Mouse (Mus musculus) lung, embryonic 16.5 days (tissue): ENCODE data around the gene Pnmt. TPM values are rescaled to one million over a fixed set of nuclear protein-coding genes. Genes with fewer than 3 reads are reported as not detected.

ENCODE experiments used
- ATAC-seq: fragments of 200-750 bp; cut with Nextera tagmentation; 2 replicates; pipeline ENCODE4 v1.8.0; 2017; ENCODE audit warnings: low read depth, mild to moderate bottlenecking, moderate library complexity
- H3K27ac ChIP-seq: fragments of 300-500 bp; sonication (generic); 2 replicates; pipeline ENCODE4 v1.5.1; 2014; ENCODE audit warnings: mild to moderate bottlenecking, control low read depth, low read length
- H3K27me3 ChIP-seq: fragments of 300-500 bp; sonication (generic); 2 replicates; pipeline ENCODE4 v1.6.1; 2014; ENCODE audit warnings: low read depth, low read length, mixed read lengths; ENCODE audit not compliant: control insufficient read depth, insufficient read depth
- H3K36me3 ChIP-seq: fragments of 300-500 bp; sonication (generic); 2 replicates; pipeline ENCODE4 v1.6.1; 2014; ENCODE audit warnings: low read length; ENCODE audit not compliant: control insufficient read depth, insufficient read depth
- H3K4me1 ChIP-seq: fragments of 300-500 bp; sonication (generic); replicated peaks from 2 replicates; pipeline ENCODE4 v1.6.1; 2014; ENCODE audit warnings: low read length, mixed read lengths; ENCODE audit not compliant: control insufficient read depth, insufficient read depth
- H3K4me2 ChIP-seq: fragments of 300-500 bp; sonication (generic); 2 replicates; pipeline ENCODE4 v1.6.1; 2014; ENCODE audit warnings: low read depth, low read length, control low read depth
- H3K4me3 ChIP-seq: fragments of 300-500 bp; sonication (generic); 2 replicates; pipeline ENCODE4 v1.5.1; 2014; ENCODE audit warnings: mild to moderate bottlenecking, low read length, control low read depth
- H3K9ac ChIP-seq: fragments of 300-500 bp; sonication (generic); 2 replicates; pipeline ENCODE4 v1.6.1; 2014; ENCODE audit warnings: low read length, control low read depth
- H3K9me3 ChIP-seq: fragments of 300-500 bp; sonication (generic); 2 replicates; pipeline ENCODE4 v1.6.1; 2016; ENCODE audit warnings: low read length; ENCODE audit not compliant: control insufficient read depth
- WGBS: fragments of 180-500 bp; shearing (Covaris S2); extraction: QIAGEN DNeasy Blood & Tissue Kit; methylation state at CpG from one replicate; pipeline ENCODE4 v1.1.7; 2014; 5-methylcytosine and 5-hydroxymethylcytosine counted together
- polyA plus RNA-seq: library from polyadenylated mRNA; unstranded; fragments of >200 nt; fragmentation: Nextera tagmentation; extraction: Ambion mirVana; gene quantifications from 2 replicates; pipeline ENCODE4 v1.2.1, GENCODE M21; 2015

Gene Pnmt
- polyA plus RNA-seq, 1 experiment from 2014 or later, result 0.13 TPM

DNA sequence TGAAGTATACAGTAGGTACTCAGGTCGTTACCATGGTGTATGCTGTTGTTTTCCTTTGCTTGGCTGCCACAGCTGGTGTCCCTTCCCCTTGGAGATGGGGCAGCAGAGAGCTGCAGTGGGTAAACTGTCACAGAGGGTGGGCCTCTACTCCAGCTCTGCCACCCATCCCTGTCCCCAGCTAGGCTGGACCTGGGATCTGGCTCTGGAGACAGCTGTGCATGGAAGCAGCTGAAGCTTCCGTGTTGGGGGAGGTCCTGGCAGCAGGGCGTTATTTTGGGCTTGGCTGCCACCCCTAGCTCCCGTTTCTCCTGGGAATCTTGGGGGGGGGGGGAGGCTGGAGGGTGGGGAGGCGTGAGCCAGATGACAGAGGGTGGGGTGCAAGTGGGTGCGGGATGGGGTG lies 32.0 kb downstream of the Pnmt start:
- ATAC-seq, result no peak
- Histone ChIP-seq H3K9me3 (no peaks in the 10 kb centered on the region), H3K36me3 (peaks cover 7% of the 10 kb centered on the region), H3K4me3 (no peak overlapping the region), H3K27ac (peak overlapping the region; percentile 6; the same call in 1 of the 2 replicates), H3K27me3 (no peaks in the 10 kb centered on the region), H3K9ac (no peak overlapping the region; the same call in 1 of the 2 replicates), H3K4me2 (no peak overlapping the region), H3K4me1 (peaks cover 28% of the 10 kb centered on the region)
- WGBS, result 42% methylated on average over 6 of the region's 6 CpGs

- no peaks in the 10 kb centered on the region for H3K9me3 ChIP-seq
- H3K4me3 ChIP-seq, result no peak overlapping the region
- H3K27ac ChIP-seq, result peak overlapping the region; percentile 52
- H3K4me2 ChIP-seq, result no peak overlapping the region
- H3K9ac ChIP-seq, result peak overlapping the region; percentile 13; the same call in 1 of the 2 replicates
- peak; percentile 49 for ATAC-seq
- no peaks in the 10 kb centered on the region for H3K27me3 ChIP-seq
- peaks cover 7% of the 10 kb centered on the region for H3K36me3 ChIP-seq
- peaks cover 21% of the 10 kb centered on the region for H3K4me1 ChIP-seq
- WGBS, result 66% methylated on average over 10 of the region's 10 CpGs
Observed at GRCm38 (mm10) chr11:98418939-98419547, 32.8 kb downstream of the Pnmt start.

DNA sequence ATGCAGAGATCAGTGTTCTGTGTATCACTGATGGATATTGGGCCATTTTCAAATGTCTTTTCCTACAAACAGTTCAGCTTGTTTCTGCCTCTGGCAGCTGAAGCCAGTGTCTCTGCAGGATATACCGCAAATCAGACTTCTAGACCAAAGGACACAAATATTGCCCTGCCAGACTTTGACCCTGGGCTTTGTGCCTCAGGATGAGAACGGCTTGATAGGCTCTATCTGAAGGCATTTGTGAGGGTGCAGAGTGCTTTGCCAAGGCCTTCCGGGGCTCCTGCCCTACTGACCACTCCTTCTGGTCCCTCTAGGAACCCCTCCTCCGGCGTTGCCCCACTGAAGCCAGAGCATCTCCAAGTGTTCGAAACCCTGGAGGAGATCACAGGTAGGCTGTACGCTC lies 40.3 kb downstream of the Pnmt start:
- no peak overlapping the region for H3K27ac ChIP-seq
- no peak overlapping the region for H3K4me3 ChIP-seq
- ATAC-seq, result no peak
- peaks cover 47% of the 10 kb centered on the region for H3K36me3 ChIP-seq
- H3K9me3 ChIP-seq, result no peaks in the 10 kb centered on the region
- no peak overlapping the region for H3K9ac ChIP-seq
- no peaks in the 10 kb centered on the region for H3K27me3 ChIP-seq
- WGBS, result 93% methylated on average over 7 of the region's 7 CpGs
- no peaks in the 10 kb centered on the region for H3K4me1 ChIP-seq
- no peak overlapping the region for H3K4me2 ChIP-seq

- no peaks in the 10 kb centered on the region for H3K9me3 ChIP-seq
- H3K27me3 ChIP-seq, result no peaks in the 10 kb centered on the region
- WGBS, result 79% methylated on average over 5 of the region's 5 CpGs
- no peak for ATAC-seq
- no peaks in the 10 kb centered on the region for H3K4me1 ChIP-seq
- H3K27ac ChIP-seq, result no peak overlapping the region
- H3K4me2 ChIP-seq, result no peak overlapping the region
- no peak overlapping the region for H3K9ac ChIP-seq
- H3K36me3 ChIP-seq, result peaks cover 53% of the 10 kb centered on the region
- H3K4me3 ChIP-seq, result no peak overlapping the region
Observed at GRCm38 (mm10) chr11:98428436-98428835, 42.2 kb downstream of the Pnmt start.

DNA sequence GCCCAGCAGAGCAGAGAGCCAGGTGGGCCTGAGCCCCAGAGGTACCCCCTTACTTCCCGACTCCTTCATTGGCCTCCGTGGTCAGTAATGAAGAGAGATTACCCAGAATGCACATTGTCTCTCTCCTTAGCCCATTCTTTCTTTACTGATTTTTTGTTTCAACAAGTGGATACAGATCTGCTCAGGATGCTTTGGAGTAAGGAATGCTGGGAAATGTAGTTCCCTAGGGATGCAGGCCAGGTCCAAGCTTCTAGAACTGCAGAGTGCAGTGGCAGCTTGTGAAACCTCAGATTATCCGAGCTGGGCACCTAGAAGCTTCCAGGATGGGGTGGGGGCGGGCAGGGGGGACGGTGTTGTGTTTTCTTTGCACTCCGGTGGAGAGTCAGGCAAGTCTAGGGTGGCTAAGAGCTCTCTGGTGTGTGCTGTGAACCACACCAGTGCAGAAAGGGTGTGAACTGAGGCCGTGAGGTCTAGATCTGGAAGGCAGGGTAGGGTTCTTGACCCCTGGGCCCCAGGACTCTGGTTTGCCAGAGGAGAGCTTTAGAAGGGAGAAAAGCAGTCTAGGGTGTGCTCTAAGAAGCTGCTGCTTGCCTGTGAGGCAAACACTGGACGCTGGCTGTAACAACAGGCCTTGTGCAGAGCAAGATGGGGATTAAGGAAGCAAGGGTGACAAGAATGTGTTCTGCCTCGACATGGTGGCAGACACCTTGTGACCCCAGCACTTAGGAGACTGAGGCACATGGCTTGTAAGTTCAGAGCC lies 45.7 kb downstream of the Pnmt start:
- no peak for ATAC-seq
- no peaks in the 10 kb centered on the region for H3K27me3 ChIP-seq
- H3K9ac ChIP-seq, result no peak overlapping the region
- no peaks in the 10 kb centered on the region for H3K4me1 ChIP-seq
- no peak overlapping the region for H3K4me2 ChIP-seq
- WGBS, result 75% methylated on average over 9 of the region's 9 CpGs
- H3K27ac ChIP-seq, result no peak overlapping the region
- H3K4me3 ChIP-seq, result no peak overlapping the region
- no peaks in the 10 kb centered on the region for H3K9me3 ChIP-seq
- peaks cover 61% of the 10 kb centered on the region for H3K36me3 ChIP-seq

- no peak overlapping the region for H3K9ac ChIP-seq
- H3K4me2 ChIP-seq, result no peak overlapping the region
- H3K4me1 ChIP-seq, result peaks cover 8% of the 10 kb centered on the region
- 86% methylated on average over 9 of the region's 9 CpGs for WGBS
- H3K36me3 ChIP-seq, result peaks cover 41% of the 10 kb centered on the region
- no peaks in the 10 kb centered on the region for H3K9me3 ChIP-seq
- H3K4me3 ChIP-seq, result no peak overlapping the region
- H3K27me3 ChIP-seq, result no peaks in the 10 kb centered on the region
- no peak overlapping the region for H3K27ac ChIP-seq
- no peak for ATAC-seq
Observed at GRCm38 (mm10) chr11:98435723-98436122, 49.5 kb downstream of the Pnmt start.

- Histone ChIP-seq H3K36me3 (peaks cover 34% of the 10 kb centered on the region), H3K9me3 (no peaks in the 10 kb centered on the region), H3K27me3 (no peaks in the 10 kb centered on the region), H3K9ac (peak overlapping the region; percentile 77), H3K27ac (no peak overlapping the region), H3K4me2 (no peak overlapping the region), H3K4me1 (peaks cover 8% of the 10 kb centered on the region), H3K4me3 (no peak overlapping the region)
- no peak for ATAC-seq
- 75% methylated on average over 6 of the region's 6 CpGs for WGBS
Observed at GRCm38 (mm10) chr11:98437441-98437840, 51.2 kb downstream of the Pnmt start.

Other genes with a start within 250 kb of the Pnmt start
- gene Fbxl20, start 236.0 kb upstream of the Pnmt start, polyA plus RNA-seq, result 13.9 and 17.0 TPM in 2 replicates
- gene Med1, start 193.2 kb upstream of the Pnmt start, polyA plus RNA-seq, result 58.1 and 59.2 TPM in 2 replicates
- gene Cdk12, start 183.4 kb upstream of the Pnmt start, polyA plus RNA-seq, result 8.5 and 8.8 TPM in 2 replicates
- 0.06 TPM in 1 of 2 replicates, not detected in the other for gene Neurod2, start 56.8 kb upstream of the Pnmt start, polyA plus RNA-seq
- gene Ppp1r1b, start 38.0 kb upstream of the Pnmt start, polyA plus RNA-seq, result 5.6 and 6.1 TPM in 2 replicates
- gene Stard3, start 28.1 kb upstream of the Pnmt start, polyA plus RNA-seq, result 55.9 and 61.3 TPM in 2 replicates
- 6.7 and 8.0 TPM in 2 replicates for gene Tcap, start 2.6 kb upstream of the Pnmt start, polyA plus RNA-seq
- 15.0 and 16.2 TPM in 2 replicates for gene Pgap3, start 14.0 kb downstream of the Pnmt start, polyA plus RNA-seq
- 39.3 and 41.4 TPM in 2 replicates for gene Erbb2, start 26.0 kb downstream of the Pnmt start, polyA plus RNA-seq
- gene Mien1, start 52.5 kb downstream of the Pnmt start, polyA plus RNA-seq, result 87.5 and 97.5 TPM in 2 replicates
- 45.6 and 47.6 TPM in 2 replicates for gene Grb7, start 59.9 kb downstream of the Pnmt start, polyA plus RNA-seq
- 0.33 and 1.1 TPM in 2 replicates for gene Ikzf3, start 159.6 kb downstream of the Pnmt start, polyA plus RNA-seq
- 0.18 TPM in 1 of 2 replicates, not detected in the other for gene Zpbp2, start 164.6 kb downstream of the Pnmt start, polyA plus RNA-seq
- 50.8 and 51.2 TPM in 2 replicates for gene Ormdl3, start 200.9 kb downstream of the Pnmt start, polyA plus RNA-seq
- not detected in 2 replicates for gene Lrrc3c, start 211.8 kb downstream of the Pnmt start, polyA plus RNA-seq
- 0.69 and 1.2 TPM in 2 replicates for gene Gm12355, start 239.2 kb downstream of the Pnmt start, polyA plus RNA-seq
- gene Gsdma3, start 239.9 kb downstream of the Pnmt start, polyA plus RNA-seq, result not detected in 2 replicates